Mouse (Mus musculus): ENCODE results near the gene Cpt1b.
A peak's percentile ranks its signal among the peaks of the same experiment; 100 is the strongest.

The Cpt1b gene

DNA sequence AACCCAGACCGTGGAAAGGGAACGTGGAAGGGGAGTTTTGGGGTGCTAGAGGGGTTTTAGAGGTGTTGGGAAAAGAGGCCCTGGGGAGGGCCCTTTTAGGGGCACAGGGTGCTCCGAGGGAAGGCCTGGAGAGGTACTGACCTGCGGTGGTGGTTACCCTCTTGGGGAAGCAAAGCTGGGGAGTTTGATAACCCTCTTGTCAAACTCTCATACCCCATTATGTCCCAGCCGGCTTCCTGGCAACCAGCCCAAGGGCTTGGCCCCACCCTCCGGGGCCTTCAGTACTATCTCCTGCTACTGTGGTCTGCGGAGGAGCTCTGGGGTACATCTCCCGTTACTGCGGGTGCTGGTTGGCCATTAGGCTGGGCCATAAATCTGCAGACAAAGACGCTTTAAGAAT is 46.2 kb downstream of the Cpt1b start:
- DNase-seq (ENCODE audit: low spot score in 2 of 2): no peak

DNA sequence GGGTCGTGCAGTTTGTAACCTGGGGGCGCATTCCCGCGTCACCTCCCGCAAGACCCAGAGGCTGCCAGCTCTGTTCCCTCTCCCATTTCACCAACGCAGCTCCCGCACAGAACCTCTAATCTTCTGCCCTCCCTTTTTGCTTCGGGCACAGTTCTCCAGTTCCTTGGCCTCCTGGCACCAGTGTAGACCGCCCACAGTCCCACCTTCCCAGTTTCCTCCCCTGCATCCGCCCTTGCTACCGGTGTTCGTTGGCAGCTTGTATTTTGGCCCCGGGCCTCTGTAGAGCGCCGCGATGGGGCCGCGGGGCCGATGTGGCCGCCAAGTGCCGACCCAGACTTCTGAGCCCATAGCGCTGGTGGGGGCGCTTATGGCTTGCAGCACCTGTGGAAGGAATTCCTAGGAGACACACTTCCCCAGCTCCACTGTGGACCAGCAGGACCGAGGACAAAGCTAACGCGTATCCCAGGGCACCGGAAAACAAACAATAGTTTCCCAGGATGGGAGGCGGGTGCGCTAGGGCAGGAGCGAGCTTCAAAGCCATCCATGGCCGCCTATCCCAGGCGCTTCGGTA is 46.7 kb downstream of the Cpt1b start, which contains the start of gene Odf3b:
Odf3b (minus strand) TSS at position 452 of the 571 bp plus-strand sequence.
- DNase-seq (ENCODE audit: low spot score in 2 of 2): no peak

DNA sequence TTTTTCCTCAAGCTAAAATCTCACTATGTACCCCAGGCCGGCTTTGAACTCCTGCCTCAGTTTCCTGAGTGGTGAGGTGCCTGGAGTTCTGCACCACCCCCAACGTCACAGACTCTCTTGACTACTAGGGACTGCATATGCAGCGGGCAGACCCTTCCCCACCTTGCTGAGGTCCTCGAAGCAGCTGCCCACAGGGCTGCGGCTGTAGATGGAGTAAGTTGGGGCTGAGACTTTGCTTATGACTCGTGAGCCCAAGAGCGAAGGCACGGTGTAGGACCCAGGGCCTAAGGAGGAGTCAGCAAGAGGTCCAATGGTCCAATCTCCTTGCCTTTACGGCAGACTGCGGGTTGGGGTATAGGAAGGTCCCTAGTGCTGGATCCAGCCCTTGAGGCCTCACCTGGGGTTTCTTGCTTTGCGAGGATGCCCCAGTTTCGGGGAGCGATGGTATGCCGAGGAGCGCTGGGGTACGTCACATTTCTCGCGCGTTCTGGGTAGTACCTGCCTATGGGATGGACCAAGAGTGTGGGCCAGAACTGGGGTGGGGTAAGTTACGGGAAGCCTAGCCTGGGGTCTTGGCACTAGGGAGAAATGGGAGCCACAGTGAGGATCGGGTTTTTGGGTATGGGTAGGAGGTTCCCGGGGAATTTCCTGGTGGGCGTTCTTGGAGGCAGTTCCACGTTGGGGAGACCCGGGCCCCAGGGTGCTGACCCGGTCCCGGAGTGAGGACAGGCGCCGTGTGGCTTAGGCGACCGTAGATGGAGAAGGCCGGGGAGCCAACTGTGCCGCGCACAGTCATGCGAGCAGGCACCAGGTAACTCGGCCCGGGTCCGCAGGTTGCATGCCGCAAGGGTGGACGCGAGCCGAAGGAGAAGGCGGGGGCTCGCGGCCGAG is 47.5 kb downstream of the Cpt1b start:
- no peak for DNase-seq (ENCODE audit: low spot score in 2 of 2)

DNA sequence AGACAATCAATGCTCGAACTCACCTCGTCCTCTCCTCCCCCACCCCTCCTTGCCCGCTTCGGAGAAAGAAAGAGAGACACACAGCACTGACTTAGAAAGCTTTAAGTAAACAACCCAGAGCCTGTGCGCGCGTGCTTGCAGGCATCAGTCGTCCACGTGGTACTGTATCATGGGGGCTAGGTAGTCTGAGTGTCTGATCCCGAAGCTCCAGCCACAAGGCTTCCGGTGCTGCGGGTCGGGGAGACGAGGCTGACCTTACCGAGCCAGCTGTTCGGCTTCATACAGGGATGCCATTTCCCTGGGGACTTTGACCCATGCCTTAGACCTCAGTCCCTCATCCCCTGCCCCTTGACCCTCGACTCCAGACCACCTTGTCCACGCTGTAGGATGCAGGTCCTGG is 48.3 kb downstream of the Cpt1b start:
- no peak for DNase-seq (ENCODE audit: low spot score in 2 of 2)

GRCm38 (mm10) chr15:89376957-89377356 is 48.7 kb downstream of the Cpt1b start, which contains the start of gene Tymp:
Gene Tymp (minus strand): TSS chr15:89377039.
- DNase-seq (ENCODE audit: low spot score in 2 of 2): no peak

DNA sequence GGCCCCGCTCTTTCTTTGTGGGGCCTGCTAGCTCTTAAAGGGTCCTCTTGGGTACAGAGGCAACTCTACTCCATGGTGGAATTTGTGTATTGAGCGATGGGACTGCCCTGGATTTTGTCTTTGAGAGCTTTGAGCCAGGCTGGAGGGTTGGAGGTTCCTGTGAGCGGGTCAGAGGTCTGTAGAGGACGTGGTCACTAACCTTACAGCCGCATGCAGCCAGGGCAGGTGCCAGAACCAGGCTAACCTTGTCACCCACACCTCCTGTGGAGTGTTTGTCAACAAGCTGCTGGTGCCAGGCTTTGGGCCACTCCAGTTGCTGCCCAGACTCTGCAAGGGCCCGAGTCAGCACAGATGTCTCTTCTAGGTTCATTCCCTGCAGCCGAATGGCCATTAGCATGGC is 49.6 kb downstream of the Cpt1b start:
- DNase-seq (ENCODE audit: low spot score in 2 of 2): no peak

GRCm38 (mm10) chr15:89374801-89375534 is 50.7 kb downstream of the Cpt1b start:
- DNase-seq (ENCODE audit: low spot score in 2 of 2): no peak

DNA sequence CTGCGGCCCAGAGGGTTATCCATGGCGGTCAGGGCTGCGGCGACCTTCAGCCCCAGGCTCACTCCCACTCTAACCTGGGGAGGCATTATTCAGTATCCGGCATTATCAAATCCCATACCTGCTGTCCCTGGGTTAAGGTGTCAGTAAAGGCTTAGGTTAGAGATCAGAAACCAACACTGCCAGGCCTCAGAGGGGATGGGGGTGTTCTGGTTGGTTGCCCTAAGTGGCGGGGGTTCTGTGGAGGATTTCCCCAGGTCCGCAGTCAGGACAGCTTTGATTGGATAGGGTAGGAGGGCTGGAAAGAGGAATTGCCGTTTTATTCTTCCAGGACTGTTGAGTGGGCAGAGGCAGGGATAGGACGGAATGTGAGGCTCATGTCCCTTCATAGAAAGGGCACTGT is 51.3 kb downstream of the Cpt1b start:
- no peak for DNase-seq (ENCODE audit: low spot score in 2 of 2)

DNA sequence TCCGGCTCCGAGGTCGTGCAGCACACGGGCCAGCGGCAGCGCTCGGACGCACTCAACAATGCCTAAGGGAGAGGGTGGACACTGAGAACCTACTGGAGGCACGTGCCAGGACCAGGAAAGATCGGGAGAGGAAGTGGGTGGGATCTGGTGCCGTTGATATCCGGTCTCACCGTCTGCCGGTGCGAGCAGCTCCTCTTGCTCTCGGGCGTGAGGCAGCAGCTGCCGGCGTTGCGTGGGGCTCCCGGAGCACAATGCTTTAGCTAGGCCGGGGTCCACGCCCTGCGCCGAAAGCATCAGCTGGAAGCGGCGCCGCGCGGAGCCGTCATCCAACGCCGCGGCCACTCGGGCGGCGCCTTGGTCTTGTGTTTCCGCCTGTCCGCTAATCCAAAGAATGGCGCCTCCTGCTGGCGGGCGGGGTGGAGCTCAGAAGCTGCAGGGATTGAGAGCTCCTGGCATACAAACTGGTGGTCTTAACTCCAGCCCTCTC is 51.9 kb downstream of the Cpt1b start, which contains the start of gene Sco2:
Sco2 (minus strand) TSS at position 85 of the 487 bp plus-strand sequence.
- peak; percentile 87 to 91 for DNase-seq (ENCODE audit: low spot score in 2 of 2)

- DNase-seq (ENCODE audit: low spot score in 2 of 2): peak; percentile 83 to 90
These were observed 52.5 kb downstream of the Cpt1b start for GRCm38 (mm10) chr15:89373027-89373761.

GRCm38 (mm10) chr15:89372536-89372935 is 53.1 kb downstream of the Cpt1b start:
- no peak for DNase-seq (ENCODE audit: low spot score in 2 of 2)

- DNase-seq (ENCODE audit: low spot score in 2 of 2): no peak
These were observed 53.6 kb downstream of the Cpt1b start for GRCm38 (mm10) chr15:89372068-89372467.

Data from natural killer cell, adult 2 months (primary cell).